Mouse (Mus musculus) ES-Bruce4 (cell line): ENCODE data around the gene Ccdc24. TPM values are rescaled to one million over a fixed set of nuclear protein-coding genes. Genes with fewer than 3 reads are reported as not detected.
A peak's percentile ranks its signal among the peaks of the same experiment; 100 is the strongest.

Source experiments
- H3K27ac ChIP-seq: 2 replicates; pipeline ENCODE4 v1.5.1; 2012; ENCODE audit warnings: low read length, inconsistent platforms; ENCODE audit not compliant: insufficient read depth
- H3K27me3 ChIP-seq: 2 replicates; pipeline ENCODE4 v1.6.1; 2012; ENCODE audit warnings: mild to moderate bottlenecking, low read length, inconsistent platforms; ENCODE audit not compliant: control insufficient read depth, poor library complexity, insufficient read depth, severe bottlenecking
- H3K36me3 ChIP-seq: 2 replicates; pipeline ENCODE4 v1.6.1; 2012; ENCODE audit warnings: inconsistent platforms, mild to moderate bottlenecking, low read length, moderate library complexity; ENCODE audit not compliant: control insufficient read depth, poor library complexity, insufficient read depth, severe bottlenecking
- H3K4me1 ChIP-seq: one replicate; pipeline ENCODE4 v1.8.1; 2011; ENCODE audit warnings: low read length; ENCODE audit not compliant: control insufficient read depth, insufficient read depth
- H3K4me3 ChIP-seq: 2 replicates; pipeline ENCODE4 v1.5.1; 2011; ENCODE audit warnings: low read depth, mild to moderate bottlenecking, low read length
- H3K9ac ChIP-seq: 2 replicates; pipeline ENCODE4 v1.6.1; 2012; ENCODE audit warnings: low read depth, mild to moderate bottlenecking, inconsistent platforms; ENCODE audit not compliant: poor library complexity, severe bottlenecking
- H3K9me3 ChIP-seq: replicated peaks from 2 replicates; pipeline ENCODE4 v1.6.1; 2012; ENCODE audit warnings: mild to moderate bottlenecking, low read length, inconsistent platforms; ENCODE audit not compliant: control insufficient read depth, poor library complexity, insufficient read depth, severe bottlenecking
- CTCF ChIP-seq: IDR thresholded peaks from one replicate; pipeline ENCODE4 v1.8.1; 2011; ENCODE audit warnings: low read depth, low read length
- EP300 ChIP-seq: IDR thresholded peaks from 2 replicates; pipeline ENCODE4 v1.6.1; 2011; ENCODE audit warnings: low read depth, low read length; ENCODE audit not compliant: insufficient read depth
- POLR2A ChIP-seq: IDR thresholded peaks from one replicate; pipeline ENCODE4 v1.8.1; 2011; ENCODE audit warnings: low read length; ENCODE audit not compliant: insufficient read depth
- polyA plus RNA-seq: library from polyadenylated mRNA; stranded (reverse); fragments of >200 nt; gene quantifications from 2 replicates; pipeline ENCODE4 v1.2.4, GENCODE M21; 2011; ENCODE audit warnings: low read depth; ENCODE audit not compliant: missing spikeins, insufficient read depth, insufficient read length

Gene Ccdc24
- polyA plus RNA-seq, 1 experiment: 3.8 TPM

- no peaks in the 10 kb centered on the region for H3K9me3 ChIP-seq
- H3K27me3 ChIP-seq: no peaks in the 10 kb centered on the region
- H3K36me3 ChIP-seq: no peaks in the 10 kb centered on the region
- no peak overlapping the region for H3K4me3 ChIP-seq
- no peak overlapping the region for H3K9ac ChIP-seq
- TF ChIP-seq CTCF: no peak
- no peak for TF ChIP-seq POLR2A
- TF ChIP-seq EP300: no peak
- H3K27ac ChIP-seq: no peak overlapping the region
- H3K4me1 ChIP-seq: no peaks in the 10 kb centered on the region
Observed at GRCm38 (mm10) chr4:117866083-117866482, 6.3 kb downstream of the Ccdc24 start.

- Histone ChIP-seq H3K9me3 (no peaks in the 10 kb centered on the region), H3K36me3 (no peaks in the 10 kb centered on the region), H3K4me1 (no peaks in the 10 kb centered on the region), H3K27ac (no peak overlapping the region), H3K27me3 (no peaks in the 10 kb centered on the region), H3K4me3 (no peak overlapping the region), H3K9ac (no peak overlapping the region)
- TF ChIP-seq CTCF: no peak
- TF ChIP-seq EP300: no peak
Observed at GRCm38 (mm10) chr4:117862823-117863222, 9.5 kb downstream of the Ccdc24 start.

GRCm38 (mm10) chr4:117860570-117860969 lies 11.8 kb downstream of the Ccdc24 start:
- Histone ChIP-seq H3K27me3 (no peaks in the 10 kb centered on the region), H3K9me3 (no peaks in the 10 kb centered on the region), H3K4me1 (no peaks in the 10 kb centered on the region), H3K4me3 (no peak overlapping the region), H3K36me3 (no peaks in the 10 kb centered on the region), H3K27ac (no peak overlapping the region), H3K9ac (no peak overlapping the region)
- TF ChIP-seq POLR2A (no peak), CTCF (no peak), EP300 (no peak)

- no peaks in the 10 kb centered on the region for H3K27me3 ChIP-seq
- H3K27ac ChIP-seq: no peak overlapping the region
- TF ChIP-seq EP300 (no peak), CTCF (peak; percentile 66)
- H3K4me3 ChIP-seq: no peak overlapping the region
- no peak overlapping the region for H3K9ac ChIP-seq
- no peaks in the 10 kb centered on the region for H3K36me3 ChIP-seq
- no peaks in the 10 kb centered on the region for H3K9me3 ChIP-seq
- no peaks in the 10 kb centered on the region for H3K4me1 ChIP-seq
Observed at GRCm38 (mm10) chr4:117858794-117859193, 13.6 kb downstream of the Ccdc24 start.

GRCm38 (mm10) chr4:117855146-117855545 lies 17.2 kb downstream of the Ccdc24 start:
- Histone ChIP-seq H3K4me1 (no peaks in the 10 kb centered on the region), H3K27ac (no peak overlapping the region), H3K4me3 (no peak overlapping the region), H3K36me3 (no peaks in the 10 kb centered on the region), H3K27me3 (no peaks in the 10 kb centered on the region), H3K9ac (no peak overlapping the region), H3K9me3 (no peaks in the 10 kb centered on the region)
- no peak for TF ChIP-seq CTCF
- no peak for TF ChIP-seq POLR2A
- TF ChIP-seq EP300: no peak

GRCm38 (mm10) chr4:117852152-117852868 lies 20.0 kb downstream of the Ccdc24 start:
- Histone ChIP-seq H3K4me3 (no peak overlapping the region), H3K9me3 (no peaks in the 10 kb centered on the region), H3K36me3 (no peaks in the 10 kb centered on the region), H3K9ac (no peak overlapping the region), H3K27ac (no peak overlapping the region), H3K27me3 (no peaks in the 10 kb centered on the region), H3K4me1 (no peaks in the 10 kb centered on the region)
- TF ChIP-seq POLR2A: no peak
- no peak for TF ChIP-seq CTCF
- TF ChIP-seq EP300: no peak
